Mouse (Mus musculus) granulocyte monocyte progenitor cell, adult 5-6 weeks (primary cell): ENCODE results near the gene Mettl2. TPM values are rescaled to one million over a fixed set of nuclear protein-coding genes. Genes with fewer than 3 reads are reported as not detected.

ENCODE experiments used
- total RNA-seq, 2 experiments: library from RNA; stranded (forward) in 1 of 2; stranded (reverse) in 1 of 2; fragments of 200-712, 200-1000 nt in 1 of 2; fragments of >200 nt in 1 of 2; fragmentation: Nextera tagmentation in 1 of 2; gene quantifications; 2 replicates each; pipeline ENCODE4 v1.2.3; 2014 to 2017

The Mettl2 gene
- total RNA-seq, 2 experiments from 2014 or later: 19.8 to 24.2 TPM

Other genes with a start within 250 kb of the Mettl2 start
- not detected in 2 replicates for gene Efcab3, start 62.8 kb upstream of the Mettl2 start, total RNA-seq (2014; fragmentation: Nextera tagmentation)
- gene Efcab3, start 62.8 kb upstream of the Mettl2 start, total RNA-seq (2017): not detected in 2 replicates
- gene Gm10842, start 20.5 kb downstream of the Mettl2 start, total RNA-seq (2014; fragmentation: Nextera tagmentation): not detected in 2 replicates
- 3.1 TPM in 1 of 2 replicates, not detected in the other for gene Gm10842, start 20.5 kb downstream of the Mettl2 start, total RNA-seq (2017)
- 41.2 and 62.9 TPM in 2 replicates for gene Tlk2, start 52.4 kb downstream of the Mettl2 start, total RNA-seq (2014; fragmentation: Nextera tagmentation)
- gene Tlk2, start 52.4 kb downstream of the Mettl2 start, total RNA-seq (2017): 43.8 and 63.4 TPM in 2 replicates
- not detected in 2 replicates for gene Mrc2, start 166.2 kb downstream of the Mettl2 start, total RNA-seq (2014; fragmentation: Nextera tagmentation)
- gene Mrc2, start 166.2 kb downstream of the Mettl2 start, total RNA-seq (2017): not detected in 2 replicates